Mouse (Mus musculus): ENCODE results near the gene Hoxc13. TPM values are rescaled to one million over a fixed set of nuclear protein-coding genes. Genes with fewer than 3 reads are reported as not detected.

The Hoxc13 gene
- total RNA-seq (2021), result not detected

DNA sequence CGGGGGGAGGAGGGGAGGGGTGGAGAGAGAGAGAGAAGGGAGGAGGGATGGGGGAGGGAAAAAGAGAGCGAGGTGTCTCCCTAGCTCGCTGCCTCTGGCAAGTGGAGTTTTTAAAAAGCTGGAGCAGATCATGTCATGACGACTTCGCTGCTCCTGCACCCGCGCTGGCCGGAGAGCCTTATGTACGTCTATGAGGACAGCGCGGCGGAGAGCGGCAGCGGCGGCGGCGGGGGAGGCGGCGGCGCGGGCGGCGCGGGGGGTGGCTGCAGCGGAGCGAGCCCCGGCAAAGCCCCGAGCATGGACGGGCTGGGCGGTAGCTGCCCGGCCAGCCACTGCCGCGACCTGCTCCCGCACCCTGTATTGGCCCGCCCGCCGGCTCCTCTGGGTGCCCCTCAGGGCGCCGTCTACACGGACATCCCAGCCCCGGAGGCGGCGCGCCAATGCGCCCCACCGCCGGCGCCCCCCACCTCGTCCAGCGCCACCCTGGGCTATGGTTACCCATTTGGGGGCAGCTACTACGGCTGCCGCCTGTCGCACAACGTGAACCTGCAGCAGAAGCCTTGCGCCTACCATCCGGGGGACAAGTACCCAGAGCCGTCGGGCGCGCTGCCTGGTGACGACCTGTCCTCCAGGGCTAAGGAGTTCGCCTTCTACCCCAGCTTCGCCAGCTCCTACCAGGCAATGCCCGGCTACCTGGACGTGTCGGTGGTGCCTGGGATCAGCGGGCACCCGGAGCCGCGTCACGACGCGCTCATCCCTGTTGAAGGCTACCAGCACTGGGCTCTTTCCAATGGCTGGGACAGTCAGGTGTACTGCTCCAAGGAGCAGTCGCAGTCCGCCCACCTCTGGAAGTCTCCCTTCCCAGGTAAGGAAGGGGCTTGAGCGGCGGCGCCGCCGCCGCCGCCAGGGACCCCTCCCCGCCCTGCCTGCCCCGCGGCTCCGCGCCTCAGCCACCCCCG lies at the start of gene Hoxc13:
Gene Hoxc13, plus strand, starts transcription at position 51 of the 959 bp plus-strand sequence.
- no peak for DNase-seq (ENCODE audit: extremely low spot score in 1 of 2, low spot score in 2 of 2)
- intact Hi-C loops (cut with DNase I), result no loop called here

DNA sequence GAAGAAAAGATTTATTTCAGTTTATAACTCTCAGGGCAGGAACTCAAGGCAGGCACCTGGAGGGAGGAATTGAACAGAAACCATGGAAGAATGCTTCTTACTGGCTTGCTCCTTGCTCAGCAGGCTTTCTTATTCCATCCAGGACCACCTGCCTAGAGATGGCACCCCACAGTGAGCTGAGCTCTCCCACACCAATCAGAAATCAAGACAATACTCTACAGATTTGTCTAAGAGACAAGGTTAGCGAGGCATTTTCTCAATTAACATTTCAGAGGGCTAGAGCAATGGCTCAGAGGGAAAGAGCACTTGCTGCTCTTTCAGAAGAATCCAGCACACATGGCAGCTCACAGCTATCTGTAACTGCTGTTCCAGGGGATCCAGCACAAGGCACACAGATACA lies 35.1 kb upstream of the Hoxc13 start:
- intact Hi-C loops (cut with DNase I), result no loop called here
- DNase-seq (ENCODE audit: extremely low spot score in 1 of 2, low spot score in 2 of 2), result no peak

DNA sequence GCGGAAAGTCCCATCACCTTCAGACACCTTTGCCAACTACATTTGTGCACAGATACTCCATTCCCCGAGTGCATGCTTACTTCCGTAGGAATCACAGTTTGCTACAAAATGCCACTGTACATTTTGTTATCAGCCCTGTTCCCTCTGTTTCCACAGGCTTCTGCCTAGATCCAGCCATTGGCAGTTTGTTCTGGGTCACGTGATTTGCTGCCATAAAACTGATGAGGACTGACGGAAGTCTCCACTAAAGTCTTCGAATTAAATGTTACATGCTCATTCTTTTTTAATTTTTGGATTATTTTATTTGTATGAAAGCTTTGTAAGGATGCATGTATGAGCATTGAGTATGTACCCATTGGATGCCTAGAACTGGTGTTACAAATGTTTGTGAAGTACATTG lies 25.8 kb upstream of the Hoxc13 start:
- intact Hi-C loops (cut with DNase I), result no loop called here

DNA sequence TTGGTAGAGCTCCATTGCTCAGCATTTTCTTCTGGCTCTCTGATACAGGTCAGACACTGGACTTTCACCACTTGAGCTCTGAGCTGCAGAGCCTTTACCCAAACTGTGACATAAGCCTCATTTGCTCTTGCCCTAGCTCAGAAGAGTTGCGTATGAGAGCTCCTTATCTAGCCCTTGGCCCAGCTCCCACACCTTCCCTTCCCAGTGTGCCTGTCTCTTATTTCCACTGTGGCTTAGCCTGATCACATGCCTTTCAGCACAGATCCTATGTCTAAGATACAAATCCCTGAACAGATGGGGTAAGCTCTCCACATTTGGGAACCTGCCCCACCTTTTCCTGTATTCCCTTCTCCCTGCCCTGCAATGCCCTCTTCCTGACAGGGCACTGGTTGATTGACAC lies 16.0 kb upstream of the Hoxc13 start:
- intact Hi-C loops (cut with DNase I), result no loop called here
- no peak for DNase-seq (ENCODE audit: extremely low spot score in 1 of 2, low spot score in 2 of 2)

More for the DNA sequence above, 25.8 kb upstream of the Hoxc13 start:
- DNase-seq (ENCODE audit: extremely low spot score in 1 of 2, low spot score in 2 of 2), result no peak

DNA sequence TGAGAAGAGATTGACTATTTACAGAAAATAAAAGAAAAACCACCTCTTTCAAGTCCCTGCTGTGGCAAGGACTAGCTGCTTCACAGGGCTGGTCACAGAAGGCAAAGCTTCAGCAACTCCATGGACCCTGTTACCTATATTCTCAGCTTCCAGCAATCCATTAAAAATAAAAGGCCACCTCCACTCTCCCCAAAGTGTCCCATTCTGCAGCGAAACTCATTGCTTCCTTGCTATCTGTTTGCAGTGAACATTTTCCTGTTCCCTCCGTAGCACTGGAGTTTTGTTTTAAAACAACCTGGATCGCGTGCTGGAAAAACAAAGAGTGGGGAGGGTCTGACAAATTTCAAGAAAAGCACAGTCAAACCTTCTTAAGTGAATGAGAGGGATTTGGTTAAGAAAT lies 11.4 kb upstream of the Hoxc13 start:
- intact Hi-C loops (cut with DNase I), result no loop called here
- no peak for DNase-seq (ENCODE audit: extremely low spot score in 1 of 2, low spot score in 2 of 2)

DNA sequence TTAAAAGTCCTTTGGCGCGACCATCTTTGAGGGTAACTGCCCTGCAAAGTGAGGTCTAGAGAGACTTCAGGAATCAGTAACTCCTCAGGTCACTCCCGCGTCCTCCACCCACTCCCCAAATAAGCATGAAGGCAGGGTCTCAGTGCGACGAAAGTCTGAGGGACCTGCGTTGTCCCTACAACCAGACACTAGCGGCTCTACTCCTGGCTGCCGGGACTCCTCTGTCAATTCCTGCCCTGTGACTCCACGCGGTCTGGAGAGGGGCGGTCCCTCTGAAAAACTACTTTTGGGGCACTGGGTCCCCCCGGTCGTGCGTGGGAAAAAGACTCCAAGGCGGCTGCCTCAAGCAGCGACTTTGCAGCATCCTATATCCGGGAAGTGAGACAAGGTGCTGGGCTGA lies 10.9 kb upstream of the Hoxc13 start:
- intact Hi-C loops (cut with DNase I), result no loop called here

DNA sequence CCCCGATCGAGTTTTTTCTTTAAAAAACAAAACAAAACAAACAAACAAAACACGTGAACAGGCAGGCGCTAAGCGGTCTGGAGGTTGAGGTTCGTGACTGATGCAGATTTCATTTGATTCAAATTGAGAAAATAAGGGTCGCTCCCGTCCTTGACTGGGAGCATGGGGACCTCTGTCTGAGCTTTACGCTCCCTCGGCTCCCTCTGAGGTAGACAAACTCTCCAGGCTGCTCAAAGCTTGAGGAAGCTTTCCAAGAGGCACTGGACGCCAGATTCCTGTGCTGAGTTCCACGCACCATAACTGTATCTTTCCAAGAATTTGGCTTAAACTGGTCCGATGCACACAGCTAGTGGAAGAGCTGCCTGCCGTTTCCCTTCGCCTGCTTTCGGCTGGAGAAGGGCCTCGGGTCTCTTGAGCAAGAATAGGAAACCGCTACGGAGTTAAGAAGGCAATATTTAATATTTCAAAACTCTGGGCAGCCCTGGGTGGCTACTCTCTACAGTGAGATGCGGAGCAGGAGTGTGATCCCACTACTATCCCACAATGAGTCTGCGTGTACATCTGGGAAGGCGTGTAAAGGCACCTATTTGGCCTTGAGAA lies 10.3 kb upstream of the Hoxc13 start:
- intact Hi-C loops (cut with DNase I), result no loop called here
- no peak for DNase-seq (ENCODE audit: extremely low spot score in 1 of 2, low spot score in 2 of 2)

More for the DNA sequence above, 10.9 kb upstream of the Hoxc13 start:
- DNase-seq (ENCODE audit: extremely low spot score in 1 of 2, low spot score in 2 of 2), result no peak

DNA sequence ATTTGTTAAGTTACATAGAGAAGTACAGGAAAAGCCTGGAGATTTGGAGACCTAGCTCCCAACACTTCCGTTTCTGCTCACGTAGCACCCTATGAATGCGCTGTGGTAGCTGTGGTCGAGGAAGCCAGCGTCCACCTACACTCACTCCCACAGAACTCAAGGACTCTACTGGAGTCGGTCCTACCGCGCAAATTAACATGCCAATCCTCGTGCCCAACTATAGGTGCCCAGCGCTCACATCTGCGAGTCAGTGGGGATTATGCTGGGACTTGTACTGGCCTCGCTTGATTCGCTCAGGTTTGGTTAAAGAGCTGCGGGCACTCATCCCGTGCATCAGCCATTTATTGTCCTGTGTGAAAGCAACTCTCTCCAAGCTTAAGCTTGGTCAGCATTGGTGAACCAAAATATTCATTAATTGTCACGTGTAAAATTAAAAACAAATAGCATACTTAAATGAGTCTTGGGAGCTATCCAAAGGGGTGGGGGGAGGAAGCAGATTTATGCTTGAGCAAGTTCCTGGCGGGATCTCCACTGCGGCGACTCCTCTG lies 7.8 kb upstream of the Hoxc13 start:
- intact Hi-C loops (cut with DNase I), result no loop called here

DNA sequence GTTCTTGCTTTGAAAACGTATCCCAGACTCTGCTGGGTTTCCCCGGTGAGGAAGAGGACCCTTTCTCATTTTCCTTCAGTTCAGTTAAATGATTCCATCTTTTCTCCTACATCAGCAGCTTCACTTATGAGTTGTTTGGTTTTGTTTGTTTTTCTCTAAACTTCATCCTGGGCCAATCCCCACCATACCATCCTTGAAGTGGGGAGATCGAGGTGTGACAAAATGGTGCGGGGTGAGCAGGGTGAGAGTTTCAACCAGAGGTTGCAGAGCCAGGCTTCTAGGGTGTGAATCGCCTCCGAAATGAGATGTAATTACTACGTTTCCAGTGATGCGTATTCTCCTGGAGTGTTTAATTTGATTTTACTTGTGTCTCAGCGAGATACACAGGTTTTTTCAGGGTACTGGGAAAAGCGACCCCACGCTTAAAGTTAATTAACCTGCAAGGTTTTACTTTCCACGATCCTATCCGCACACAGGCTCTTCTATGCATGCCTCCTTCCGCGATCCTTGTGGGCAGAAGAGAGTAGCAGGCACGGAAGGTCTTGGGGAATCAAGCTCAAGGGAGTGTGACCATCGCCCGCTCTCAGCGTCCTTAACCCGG lies 2.8 kb upstream of the Hoxc13 start:
- intact Hi-C loops (cut with DNase I), result no loop called here
- no peak for DNase-seq (ENCODE audit: extremely low spot score in 1 of 2, low spot score in 2 of 2)

More for the DNA sequence above, 7.8 kb upstream of the Hoxc13 start:
- DNase-seq (ENCODE audit: extremely low spot score in 1 of 2, low spot score in 2 of 2), result no peak

DNA sequence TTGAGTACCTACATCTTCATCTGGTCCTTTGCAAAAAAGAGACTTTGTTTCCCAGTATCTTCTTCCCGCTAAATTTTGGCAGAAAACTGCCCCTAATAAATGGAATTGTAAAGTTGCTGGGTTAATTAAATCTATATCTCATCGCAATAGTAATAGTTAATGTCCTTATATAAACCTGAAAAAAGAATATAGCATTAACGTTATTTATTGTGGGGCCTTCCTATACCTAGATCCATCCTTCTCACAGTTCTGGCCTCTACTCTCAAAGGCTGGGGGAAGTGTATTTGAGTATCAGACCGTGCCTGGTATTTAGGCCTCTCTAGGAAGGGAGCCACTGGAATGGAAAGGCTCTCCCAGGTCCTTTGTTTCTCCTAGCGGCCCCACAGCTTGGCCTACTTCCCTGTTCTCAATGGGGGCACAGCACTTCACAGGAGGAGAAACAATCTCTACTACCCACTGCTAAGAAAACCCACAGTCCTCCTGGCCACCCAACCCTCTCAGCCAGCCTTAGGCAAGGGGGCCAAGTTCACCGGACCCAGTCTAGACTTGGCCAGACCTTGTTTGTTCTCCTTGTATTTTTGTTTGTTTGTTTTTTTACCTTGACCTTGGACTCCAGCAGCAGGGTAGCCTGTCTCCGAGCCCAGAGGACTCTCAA lies 2.2 kb upstream of the Hoxc13 start:
- intact Hi-C loops (cut with DNase I), result no loop called here
- no peak for DNase-seq (ENCODE audit: extremely low spot score in 1 of 2, low spot score in 2 of 2)

DNA sequence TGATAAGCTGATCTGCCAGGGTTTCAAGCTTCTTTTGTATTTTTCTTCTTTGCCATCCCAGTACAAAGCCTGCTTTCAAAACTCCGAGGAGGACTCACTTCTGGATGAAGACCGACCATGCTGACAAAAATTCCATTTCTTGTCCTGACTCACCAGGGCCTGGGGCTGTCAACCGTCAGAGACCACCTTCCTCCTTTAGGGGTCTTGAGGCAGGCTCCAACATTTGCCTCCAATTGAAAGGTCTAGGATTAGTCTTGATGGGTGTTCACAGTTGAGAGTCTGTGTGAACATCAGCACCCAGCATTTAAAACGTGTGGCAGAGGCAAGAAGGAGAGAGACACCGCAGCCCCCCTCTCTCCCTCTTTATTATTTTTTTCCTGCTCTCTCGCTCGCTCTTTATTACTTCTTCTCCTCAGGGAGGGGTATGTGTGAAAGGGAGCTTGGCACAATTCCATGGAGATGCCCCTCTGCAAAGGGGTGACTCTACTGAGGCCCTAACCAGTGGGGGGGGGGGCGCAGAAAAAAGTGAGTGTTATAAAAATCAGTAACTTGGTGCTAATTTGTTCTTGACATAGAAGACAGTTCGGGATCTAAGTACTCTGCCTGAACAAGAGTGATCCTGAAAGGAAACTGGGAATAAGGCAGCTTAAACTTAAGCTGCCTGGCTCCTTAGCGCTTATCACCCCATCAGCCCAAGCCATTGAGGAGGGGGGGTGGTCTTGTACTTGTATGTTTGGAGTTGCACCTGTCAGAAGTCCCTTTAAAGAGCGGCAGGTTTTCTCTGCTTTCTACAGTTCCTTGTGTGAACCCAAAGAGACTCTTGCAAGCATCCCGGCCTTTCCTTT lies 1.3 kb upstream of the Hoxc13 start:
- intact Hi-C loops (cut with DNase I), result no loop called here
- no peak for DNase-seq (ENCODE audit: extremely low spot score in 1 of 2, low spot score in 2 of 2)

DNA sequence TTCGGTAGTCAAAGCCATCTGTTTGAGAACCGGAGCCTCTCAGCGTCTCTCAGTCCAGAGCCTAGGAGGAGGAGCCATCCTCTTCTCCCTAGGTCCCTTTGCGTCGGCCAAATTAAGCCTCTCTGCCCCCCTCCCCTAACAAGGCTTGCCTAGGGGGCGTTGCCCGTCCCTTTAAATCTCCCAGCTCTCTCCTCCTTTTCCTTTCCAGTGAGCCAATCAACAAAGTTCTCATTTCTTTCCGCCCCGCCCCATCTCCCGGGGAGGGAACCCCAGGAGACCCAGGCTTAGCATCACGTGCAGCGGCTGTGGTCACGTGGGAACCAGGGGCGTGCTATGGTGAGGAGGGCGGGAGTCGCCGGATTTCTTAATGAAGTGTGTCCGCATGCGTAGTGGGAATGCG lies 284 bp upstream of the Hoxc13 start:
- DNase-seq (ENCODE audit: extremely low spot score in 1 of 2, low spot score in 2 of 2), result peak in 1 of 2 experiments; percentile 38

DNA sequence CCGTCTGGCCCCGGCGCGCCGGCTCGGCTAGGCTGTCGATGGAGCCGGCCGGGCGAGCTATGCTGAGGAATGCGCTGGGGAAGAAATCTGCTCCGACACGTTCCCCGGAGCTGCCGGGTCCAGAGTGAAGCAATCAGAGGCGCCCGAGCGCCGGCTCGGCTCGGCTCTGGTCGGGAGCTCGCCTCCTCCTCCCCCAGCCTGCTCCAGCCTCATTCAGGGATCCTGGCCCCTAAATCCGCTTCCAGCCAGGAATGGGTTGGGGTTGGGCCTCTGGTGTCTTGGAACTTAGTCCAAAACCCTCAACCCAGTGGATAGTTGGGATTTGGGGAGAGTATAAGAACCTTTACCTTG lies 1.1 kb downstream of the Hoxc13 start:
- intact Hi-C loops (cut with DNase I), result no loop called here
- DNase-seq (ENCODE audit: extremely low spot score in 1 of 2, low spot score in 2 of 2), result peak in 1 of 2 experiments; percentile 26

More for the DNA sequence above, 284 bp upstream of the Hoxc13 start:
- intact Hi-C loops (cut with DNase I), result no loop called here

DNA sequence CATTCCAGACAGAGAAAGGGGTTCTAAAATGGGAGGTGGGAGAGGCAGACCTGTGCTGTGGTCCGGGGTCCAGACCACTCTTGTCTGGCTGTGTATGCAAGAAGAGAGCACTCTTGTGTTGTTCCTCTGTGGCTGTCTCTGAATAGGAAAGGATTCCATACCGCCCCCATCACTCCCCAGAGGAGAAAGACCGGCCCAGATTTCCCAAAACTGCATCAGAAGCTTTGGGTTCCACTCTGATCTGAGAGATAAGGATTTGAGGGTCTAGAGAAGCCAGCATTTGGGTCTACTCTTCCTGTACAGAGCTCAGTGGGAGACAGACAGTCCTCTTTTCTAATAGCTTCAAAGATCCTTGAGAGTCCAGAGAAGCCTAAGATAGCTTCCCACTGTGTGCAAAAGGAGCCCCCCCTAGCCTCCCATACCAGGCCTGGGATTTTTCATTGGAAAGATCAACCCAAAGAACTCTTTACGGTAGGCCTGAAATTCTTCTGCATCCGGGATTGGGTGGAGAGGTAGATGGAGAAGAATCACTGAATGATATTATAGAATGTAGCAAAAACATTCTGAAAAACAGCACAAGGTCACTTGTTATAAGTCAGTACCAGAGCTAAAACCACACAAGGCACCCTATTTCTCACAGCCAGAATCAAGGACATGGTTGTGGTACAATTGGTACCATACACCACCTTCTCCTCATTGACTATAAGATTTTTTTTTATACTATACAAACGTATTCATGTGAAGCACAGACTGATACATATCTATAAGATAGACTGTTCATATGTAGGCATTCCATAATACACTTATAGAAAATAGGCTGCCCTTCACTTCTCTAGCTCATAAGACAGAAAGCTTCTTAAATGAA lies 2.0 kb downstream of the Hoxc13 start:
- DNase-seq (ENCODE audit: extremely low spot score in 1 of 2, low spot score in 2 of 2), result no peak
- intact Hi-C loops (cut with DNase I), result no loop called here

DNA sequence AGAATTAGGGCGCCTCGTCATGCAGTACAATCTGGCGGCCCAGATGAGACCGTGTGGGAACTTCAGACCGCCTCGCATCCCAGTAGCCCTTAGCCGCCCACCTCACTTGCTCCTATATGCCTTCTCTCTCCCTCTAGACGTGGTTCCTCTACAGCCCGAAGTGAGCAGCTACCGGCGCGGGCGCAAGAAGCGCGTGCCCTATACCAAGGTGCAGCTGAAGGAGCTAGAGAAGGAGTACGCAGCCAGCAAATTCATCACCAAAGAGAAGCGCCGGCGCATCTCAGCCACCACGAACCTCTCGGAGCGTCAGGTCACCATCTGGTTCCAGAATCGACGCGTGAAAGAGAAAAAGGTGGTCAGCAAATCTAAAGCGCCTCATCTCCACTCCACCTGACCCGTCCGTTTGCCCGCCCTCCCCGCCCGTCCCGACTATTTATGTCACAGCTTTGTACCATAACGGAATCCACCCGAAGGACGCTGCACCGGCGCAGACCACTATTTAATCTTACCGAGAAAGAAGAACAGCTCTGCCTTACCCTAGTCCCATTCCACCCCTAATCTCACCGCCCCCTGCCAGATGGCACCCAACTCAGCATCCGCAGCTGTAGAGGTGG lies 6.2 kb downstream of the Hoxc13 start:
- intact Hi-C loops (cut with DNase I), result no loop called here

DNA sequence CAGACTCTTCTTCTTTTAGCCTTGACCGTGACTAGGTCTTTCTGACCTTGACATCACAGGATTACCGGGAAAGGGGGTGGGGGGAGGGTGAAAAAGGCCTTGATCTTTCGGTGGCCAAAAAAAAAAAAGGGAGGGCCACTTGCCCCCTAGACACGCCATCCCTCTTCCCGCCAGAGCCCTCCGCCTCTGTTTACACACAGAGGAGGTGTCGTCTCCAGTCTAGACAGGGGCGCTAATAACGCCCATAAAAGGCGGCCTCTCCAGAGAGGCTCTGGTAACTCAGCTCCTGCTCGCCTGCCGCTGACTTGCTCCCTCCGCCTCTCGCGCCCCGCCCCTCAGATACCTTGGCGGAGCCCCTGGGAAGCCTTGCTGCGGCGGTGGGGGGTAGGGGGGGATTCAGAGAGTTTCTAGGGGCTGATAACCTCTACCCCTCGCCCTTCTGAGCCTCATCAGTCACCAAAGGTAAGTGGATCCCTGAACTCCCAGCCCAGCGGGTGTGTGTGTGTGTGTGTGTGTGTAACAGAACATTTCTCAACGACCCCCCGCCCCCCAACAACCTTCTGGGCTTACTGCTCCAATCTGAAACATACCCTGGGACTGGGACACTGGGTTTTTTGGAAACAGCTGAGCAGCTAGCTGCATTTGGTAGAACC lies 10.9 kb downstream of the Hoxc13 start:
- peak in 1 of 2 experiments; percentile 26 for DNase-seq (ENCODE audit: extremely low spot score in 1 of 2, low spot score in 2 of 2)
- intact Hi-C loops (cut with DNase I), result no loop called here

More for the DNA sequence above, 6.2 kb downstream of the Hoxc13 start:
- no peak for DNase-seq (ENCODE audit: extremely low spot score in 1 of 2, low spot score in 2 of 2)
